Mouse (Mus musculus): ENCODE results near the gene Prkcz. TPM values are rescaled to one million over a fixed set of nuclear protein-coding genes. Genes with fewer than 3 reads are reported as not detected.

Prkcz gene
- total RNA-seq, 2 experiments from 2014 or later = 1.7 to 2.1 TPM

- intact Hi-C loops (cut with DNase I) = no loop called here
- DNase-seq = peak in 1 of 2 experiments; percentile 1
Observed at GRCm38 (mm10) chr4:155213052-155213751, 148.0 kb downstream of the Prkcz start.

Other genes with a start within 250 kb of the Prkcz start
- gene Ski, start 138.8 kb downstream of the Prkcz start, total RNA-seq (2021) = 10 to 100 TPM; 65.0 to 65.3 TPM
- 10 to 100 TPM; 19.0 to 19.6 TPM for gene Faap20, start 111.6 kb downstream of the Prkcz start, total RNA-seq (2021)
- gene Gabrd, start 36.8 kb upstream of the Prkcz start, total RNA-seq (2021) = not detected
- gene Cfap74, start 47.8 kb upstream of the Prkcz start, total RNA-seq (2021) = under 1 TPM; 0.61 to 0.69 TPM
- gene Tmem52, start 107.8 kb upstream of the Prkcz start, total RNA-seq (2021) = 1 to 10 TPM; 3.6 to 6.9 TPM
- 100 to 1,000 TPM; 207 to 223 TPM for gene Gnb1, start 130.0 kb upstream of the Prkcz start, total RNA-seq (2021)
- gene Nadk, start 201.0 kb upstream of the Prkcz start, total RNA-seq (2021) = 10 to 100 TPM; 36.6 to 36.7 TPM
- 10 to 100 TPM; 11.2 to 11.4 TPM for gene Slc35e2, start 240.1 kb upstream of the Prkcz start, total RNA-seq (2021)

Data from heart, postnatal 14 days (tissue).